Mouse (Mus musculus): ENCODE measurements around the gene Fgfr2.

Fgfr2 gene

GRCm38 (mm10) chr7:131975867-131976266, 1147.3 kb downstream of the Fgfr2 start:
- no peak for DNase-seq (ENCODE audit: low read depth in 1 of 2, low spot score in 2 of 2)

DNA sequence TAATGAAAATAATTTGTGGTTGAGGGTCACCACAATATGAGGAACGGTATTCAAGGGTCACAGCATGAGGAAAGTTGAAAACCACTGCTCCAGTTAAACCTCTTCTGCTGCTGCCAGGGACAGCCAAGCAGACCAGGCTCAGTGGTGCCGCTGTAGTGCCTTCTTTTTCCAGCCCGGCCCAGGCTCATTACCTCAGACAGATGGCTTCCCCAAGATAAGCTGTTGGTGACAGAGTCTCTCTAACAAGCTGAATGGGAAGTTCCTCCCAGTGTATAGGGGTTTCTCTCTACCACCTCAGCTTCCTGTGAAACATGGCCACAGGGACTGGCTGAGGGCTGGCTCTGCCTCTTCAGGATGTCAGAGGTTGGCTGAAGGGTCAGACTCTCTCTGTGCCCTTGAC, 1152.9 kb downstream of the Fgfr2 start:
- no peak for DNase-seq (ENCODE audit: low read depth in 1 of 2, low spot score in 2 of 2)

- DNase-seq (ENCODE audit: low read depth in 1 of 2, low spot score in 2 of 2): no peak
Observed at GRCm38 (mm10) chr7:131966916-131967494, 1156.1 kb downstream of the Fgfr2 start.

GRCm38 (mm10) chr7:131966023-131966915, 1156.9 kb downstream of the Fgfr2 start, which contains the start of gene Gpr26:
Gene Gpr26, plus strand, starts transcription at chr7:131966460.
- no peak for DNase-seq (ENCODE audit: low read depth in 1 of 2, low spot score in 2 of 2)

- no peak for DNase-seq (ENCODE audit: low read depth in 1 of 2, low spot score in 2 of 2)
Observed at GRCm38 (mm10) chr7:131960551-131960950, 1162.6 kb downstream of the Fgfr2 start.

- no peak for DNase-seq (ENCODE audit: low read depth in 1 of 2, low spot score in 2 of 2)
Observed at GRCm38 (mm10) chr7:131958705-131959104, 1164.4 kb downstream of the Fgfr2 start.

GRCm38 (mm10) chr7:131953402-131953801, 1169.7 kb downstream of the Fgfr2 start:
- DNase-seq (ENCODE audit: low read depth in 1 of 2, low spot score in 2 of 2): no peak

DNA sequence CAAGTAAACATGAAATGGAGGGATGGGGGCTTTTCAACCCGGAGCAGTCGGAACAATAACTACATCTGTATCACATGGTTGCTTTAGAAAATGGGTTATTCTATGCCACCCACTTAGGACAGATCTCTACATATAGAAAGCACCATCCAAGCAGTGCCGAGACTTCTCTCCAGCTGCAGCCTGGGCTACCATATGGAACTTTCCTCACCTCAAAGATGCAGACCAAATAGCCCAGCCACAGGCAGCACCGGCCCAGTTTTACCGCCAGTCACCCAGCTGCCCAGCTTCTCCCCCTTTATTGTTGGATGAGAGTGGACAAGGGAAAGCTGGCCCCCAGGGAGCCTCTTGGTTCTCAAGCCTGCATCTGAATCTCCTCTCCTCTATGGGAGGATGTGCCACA, 1172.0 kb downstream of the Fgfr2 start:
- no peak for DNase-seq (ENCODE audit: low read depth in 1 of 2, low spot score in 2 of 2)

DNA sequence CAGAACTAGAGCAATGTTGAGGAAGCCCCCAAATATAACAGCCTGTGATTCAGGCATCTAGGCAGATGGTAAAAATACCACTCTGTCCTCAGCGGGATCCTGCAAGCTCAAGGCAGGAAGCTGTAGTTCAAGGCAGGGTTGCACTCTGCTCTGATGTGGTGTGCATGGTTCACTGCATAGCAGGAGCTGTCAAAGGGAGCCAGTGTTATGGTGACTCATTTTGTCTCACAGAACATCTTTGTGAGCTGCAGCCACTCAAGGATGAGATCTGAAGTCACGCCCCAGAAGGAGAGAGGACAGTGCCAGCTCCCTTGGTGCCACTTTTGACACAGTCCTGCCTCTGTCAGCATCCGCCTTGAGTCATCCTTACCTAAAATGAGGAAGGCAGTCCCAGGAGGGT, 1185.5 kb downstream of the Fgfr2 start:
- no peak for DNase-seq (ENCODE audit: low read depth in 1 of 2, low spot score in 2 of 2)

- no peak for DNase-seq (ENCODE audit: low read depth in 1 of 2, low spot score in 2 of 2)
Observed at GRCm38 (mm10) chr7:131927288-131928050, 1195.7 kb downstream of the Fgfr2 start.

DNA sequence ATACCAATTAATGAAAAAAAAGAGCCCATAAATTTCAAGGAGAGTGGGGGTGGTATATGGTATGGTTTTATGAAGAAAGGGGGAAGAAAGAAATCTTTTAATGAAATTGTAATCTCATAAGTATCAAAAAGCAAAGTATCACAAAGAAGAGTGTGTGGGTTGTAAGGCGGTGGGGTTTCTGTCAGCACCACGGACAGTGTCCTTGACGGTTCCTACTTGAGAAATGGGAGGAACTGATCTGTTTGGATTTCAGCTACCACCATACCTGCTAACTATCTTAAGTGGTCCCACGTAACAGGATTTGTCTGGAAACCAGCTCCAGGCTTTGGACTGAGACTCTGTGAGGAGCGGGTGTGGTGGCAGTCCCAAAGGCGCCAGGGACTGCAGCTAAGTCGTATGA, 1205.8 kb downstream of the Fgfr2 start:
- DNase-seq (ENCODE audit: low read depth in 1 of 2, low spot score in 2 of 2): no peak

DNA sequence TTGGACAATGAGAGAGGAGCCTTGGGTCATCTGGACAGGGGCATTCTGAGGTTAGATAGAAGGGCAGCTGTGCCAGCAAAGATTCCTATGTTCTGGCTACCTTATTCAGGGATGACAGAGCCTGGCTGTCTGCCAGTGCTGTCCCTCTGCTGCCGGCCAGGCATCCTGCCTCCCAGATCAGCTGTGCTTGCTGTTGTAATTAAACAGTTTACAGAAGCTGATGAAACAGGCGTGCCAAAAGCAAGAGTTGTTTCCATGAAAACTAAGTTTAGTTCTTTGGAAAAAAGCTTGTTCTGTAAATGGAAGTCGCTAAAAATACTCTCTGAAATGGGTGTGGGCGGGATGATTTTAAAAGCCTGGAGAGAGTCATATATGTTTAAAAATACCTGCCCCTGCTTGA, 1213.5 kb downstream of the Fgfr2 start:
- DNase-seq (ENCODE audit: low read depth in 1 of 2, low spot score in 2 of 2): no peak

DNA sequence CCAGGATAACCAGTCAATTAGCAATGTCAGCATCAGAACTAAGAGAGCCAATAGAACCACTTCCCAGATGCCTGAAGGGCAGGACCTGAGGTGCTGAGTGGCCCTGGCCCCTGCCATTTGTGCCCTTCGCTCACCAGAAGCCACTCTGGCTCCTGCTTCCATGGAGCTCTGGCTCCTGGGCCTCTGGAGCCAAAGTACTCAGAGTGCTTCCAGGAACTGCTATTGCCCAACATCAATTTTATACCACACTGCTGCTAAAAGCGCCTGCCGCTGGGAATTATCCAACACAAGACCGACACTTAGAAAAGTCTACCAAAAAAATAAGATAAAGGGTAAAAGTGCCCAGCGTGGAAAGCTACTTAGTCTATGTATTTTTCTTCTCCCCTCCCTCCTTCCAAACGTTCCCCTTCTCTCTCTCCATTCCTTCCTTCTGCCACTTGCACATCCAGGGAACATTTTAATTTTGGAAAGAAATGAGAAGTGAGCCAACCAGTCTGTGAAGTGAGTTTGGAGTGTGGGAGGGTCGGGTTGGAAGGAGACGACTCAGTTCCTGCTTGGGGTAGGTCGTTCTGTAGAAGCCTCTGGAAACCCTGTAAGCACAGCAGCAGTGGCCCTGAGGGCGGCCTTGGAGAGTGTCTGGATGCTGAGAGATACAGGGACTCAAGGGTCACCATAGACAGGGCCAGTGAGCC, 1216.5 kb downstream of the Fgfr2 start:
- no peak for DNase-seq (ENCODE audit: low read depth in 1 of 2, low spot score in 2 of 2)

DNA sequence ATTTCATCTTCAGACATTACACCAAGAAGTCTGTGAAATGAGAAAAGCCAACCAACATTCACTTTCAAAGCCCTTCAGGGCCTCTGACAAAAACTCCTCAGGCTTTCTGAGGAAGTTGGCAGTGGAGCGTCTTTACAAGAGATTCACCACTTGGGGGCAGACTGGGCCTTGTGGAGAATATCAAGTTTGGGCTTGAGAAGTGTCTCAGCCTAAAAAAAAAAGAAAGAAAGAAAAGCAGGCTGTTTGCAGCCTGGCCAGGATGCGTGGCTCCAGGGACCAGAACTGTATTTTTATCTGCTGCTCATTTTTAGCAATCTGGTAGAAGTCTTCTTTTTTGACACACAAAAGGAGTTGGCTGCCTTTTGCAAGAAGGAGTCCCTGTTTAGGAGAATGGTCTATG, 1223.8 kb downstream of the Fgfr2 start:
- DNase-seq (ENCODE audit: low read depth in 1 of 2, low spot score in 2 of 2): no peak

DNA sequence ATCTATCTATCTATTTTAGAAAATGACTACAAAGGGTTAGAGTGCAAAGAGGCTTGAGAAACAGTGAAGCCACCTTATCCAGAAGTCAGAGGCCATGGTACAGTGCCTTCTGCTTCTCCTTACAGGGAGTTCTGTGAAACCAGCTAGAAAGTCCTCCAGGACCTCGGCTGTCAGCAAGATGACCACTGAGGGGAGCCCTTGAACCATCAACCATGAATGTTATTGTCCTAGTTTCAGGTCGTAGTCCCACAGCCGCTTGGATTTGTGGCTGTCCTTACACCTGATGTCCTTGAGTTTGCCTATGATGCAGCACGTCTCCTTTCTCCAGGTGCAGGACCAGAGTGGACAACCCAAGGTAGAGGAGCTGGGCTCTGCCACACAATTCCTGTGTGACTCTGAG, 1225.9 kb downstream of the Fgfr2 start:
- DNase-seq (ENCODE audit: low read depth in 1 of 2, low spot score in 2 of 2): no peak

GRCm38 (mm10) chr7:131882824-131883223, 1240.3 kb downstream of the Fgfr2 start:
- DNase-seq (ENCODE audit: low read depth in 1 of 2, low spot score in 2 of 2): no peak

- peak in 1 of 2 experiments; percentile 7 for DNase-seq (ENCODE audit: low read depth in 1 of 2, low spot score in 2 of 2)
Observed at GRCm38 (mm10) chr7:131881876-131882615, 1241.1 kb downstream of the Fgfr2 start.

- DNase-seq (ENCODE audit: low read depth in 1 of 2, low spot score in 2 of 2): no peak
Observed at GRCm38 (mm10) chr7:131880150-131880549, 1243.0 kb downstream of the Fgfr2 start.

DNA sequence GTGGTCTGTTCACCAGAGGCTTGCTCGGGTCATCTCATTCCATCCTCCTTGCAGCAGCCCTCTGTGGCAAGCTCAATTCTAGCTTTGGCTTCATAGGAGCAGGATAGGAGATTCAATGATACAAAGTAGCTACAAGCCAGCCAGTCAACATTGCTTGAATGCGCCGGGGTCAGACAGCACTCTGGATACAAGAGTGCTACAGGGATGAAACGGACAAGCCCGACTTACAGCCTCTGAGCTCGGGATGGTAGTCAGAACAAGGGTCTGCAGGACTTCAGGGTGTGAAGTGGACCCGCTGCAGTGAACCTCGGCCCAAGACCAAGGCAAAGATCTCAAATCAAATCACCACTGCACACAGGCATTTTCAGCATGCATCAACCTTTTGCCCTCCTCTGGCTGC, 1244.3 kb downstream of the Fgfr2 start:
- DNase-seq (ENCODE audit: low read depth in 1 of 2, low spot score in 2 of 2): no peak

DNA sequence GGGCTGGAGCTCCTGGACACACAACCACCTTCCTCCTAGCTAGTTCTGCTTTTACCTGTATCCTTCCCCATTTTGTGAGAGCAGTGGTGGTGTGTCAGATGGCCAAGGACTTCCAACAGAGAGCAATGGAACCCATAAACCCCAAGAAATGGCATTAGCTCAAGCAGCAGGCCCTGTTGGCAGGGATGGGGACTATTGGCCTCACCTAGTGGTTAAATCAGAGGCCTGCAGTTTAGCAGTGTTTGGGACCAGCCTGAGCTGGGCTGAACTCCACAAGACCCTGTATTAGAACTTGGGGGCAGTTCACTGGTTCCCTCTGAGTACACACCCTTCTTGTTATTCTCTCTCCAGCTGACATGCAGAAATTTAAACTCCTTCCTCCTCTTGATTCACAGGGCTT, 1262.0 kb downstream of the Fgfr2 start:
- no peak for DNase-seq (ENCODE audit: low read depth in 1 of 2, low spot score in 2 of 2)

DNA sequence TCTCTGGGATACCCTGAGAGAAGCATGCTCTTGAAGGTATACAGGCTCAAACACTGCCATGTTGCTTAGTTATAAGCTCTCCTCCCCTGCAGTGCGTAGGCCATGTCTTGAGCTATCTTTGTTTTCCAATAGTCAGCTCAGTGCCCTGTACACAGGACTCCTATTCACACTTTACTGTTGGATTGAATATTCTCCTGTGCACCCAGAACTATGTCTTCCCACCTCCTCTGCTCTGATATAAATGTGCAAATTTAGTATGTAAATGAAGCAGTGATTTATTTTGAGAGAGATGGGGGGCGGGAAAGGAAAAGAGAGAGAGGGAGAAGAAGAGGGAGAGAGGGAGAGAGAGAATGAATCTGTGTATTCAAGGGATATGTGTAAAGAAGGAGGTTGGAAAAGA, 1267.5 kb downstream of the Fgfr2 start:
- no peak for DNase-seq (ENCODE audit: low read depth in 1 of 2, low spot score in 2 of 2)

Measured in monocyte, adult 2 months (primary cell).